Mouse (Mus musculus) layer of hippocampus, postnatal 10 days (tissue): ENCODE measurements around the gene Slc35b2. TPM values are rescaled to one million over a fixed set of nuclear protein-coding genes. Genes with fewer than 3 reads are reported as not detected.

Source experiments
- DNase-seq, 2 experiments: peaks; one replicate each; pipeline ENCODE4 v3.0.0; 2021; ENCODE audit warnings: low spot score in 2 of 2
- long read RNA-seq: library from polyadenylated mRNA; stranded (forward); transcript quantifications from one replicate; pipeline ENCODE4 v2.0.0, GENCODE M21; 2023
- total RNA-seq, 2 experiments: library from RNA; stranded (reverse); gene quantifications; 2 replicates each; pipeline ENCODE4 v1.2.3; 2021

The Slc35b2 gene
- 10 to 100 TPM; 47.4 TPM for total RNA-seq
- long read RNA-seq, transcript Slc35b2-205 (4 exons, 1,906 nt) = major isoform, 85 of 96 reads
- long read RNA-seq, partial matches to known transcripts = 0 of 96 reads
- long read RNA-seq, other reads (novel, unspliced or antisense) = 7 of 96 reads

- peak; percentile 95 to 97 for DNase-seq
Observed at GRCm38 (mm10) chr17:45563655-45564530, at the start of gene Slc35b2. Gene Slc35b2, plus strand, starts transcription at chr17:45563874.

- DNase-seq = no peak
Observed at GRCm38 (mm10) chr17:45515204-45515726, 48.4 kb upstream of the Slc35b2 start.

DNA sequence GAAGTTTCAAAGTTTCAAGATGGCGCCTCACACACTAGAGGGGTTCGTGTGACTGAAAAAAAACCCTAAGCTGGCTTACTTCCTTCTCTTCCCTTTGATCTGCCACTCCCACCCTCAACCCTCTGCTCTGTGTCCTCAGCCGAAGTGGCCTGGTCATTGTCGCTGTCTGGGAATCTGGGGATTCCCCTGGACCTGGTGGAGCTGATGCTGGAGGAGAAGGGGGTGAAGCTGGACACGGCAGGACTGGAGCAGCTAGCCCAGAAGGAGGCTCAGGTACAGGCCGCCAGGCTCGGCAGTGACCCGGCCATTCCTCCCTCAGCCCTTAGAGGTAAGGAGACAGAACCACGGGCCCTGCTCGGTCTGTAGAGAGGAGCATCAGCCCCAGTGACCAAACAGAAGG lies 47.9 kb upstream of the Slc35b2 start:
- DNase-seq = no peak

DNA sequence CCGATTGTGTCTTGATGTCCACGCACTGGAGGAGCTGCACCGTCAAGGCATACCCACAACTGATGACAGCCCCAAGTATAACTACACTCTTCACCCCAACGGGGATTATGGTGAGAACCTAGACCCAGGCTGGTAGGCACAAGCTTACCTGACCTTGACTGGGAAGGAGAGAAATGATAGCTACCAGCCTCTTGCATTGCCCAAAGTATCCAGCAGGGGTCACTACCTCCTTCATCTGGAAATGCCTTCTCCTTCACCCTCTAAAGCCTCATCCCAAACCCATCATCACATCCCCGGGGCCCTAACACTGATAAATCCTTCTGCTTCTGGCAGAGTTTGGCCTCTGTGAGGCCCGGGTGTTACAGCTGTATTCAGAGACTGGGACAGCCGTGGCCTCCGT lies 47.2 kb upstream of the Slc35b2 start:
- peak; percentile 89 to 91 for DNase-seq

DNA sequence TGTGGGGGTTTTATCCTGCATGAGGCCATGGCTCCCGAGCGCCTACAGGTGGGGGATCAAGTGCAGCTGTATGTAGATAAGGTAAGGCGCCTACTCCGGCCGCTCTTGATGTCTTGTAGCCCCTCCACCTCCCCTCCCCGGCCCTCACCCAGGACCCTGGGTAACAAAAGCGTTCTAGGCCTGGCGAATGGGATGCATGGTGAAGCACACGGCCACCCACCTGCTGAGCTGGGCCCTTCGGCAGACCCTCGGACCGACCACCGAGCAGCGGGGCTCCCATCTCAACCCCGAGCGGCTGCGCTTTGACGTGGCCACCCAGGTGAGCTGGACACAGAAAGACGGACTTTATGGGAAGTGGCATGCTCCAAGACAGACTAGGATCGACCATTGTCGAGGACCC lies 46.5 kb upstream of the Slc35b2 start:
- no peak for DNase-seq

DNA sequence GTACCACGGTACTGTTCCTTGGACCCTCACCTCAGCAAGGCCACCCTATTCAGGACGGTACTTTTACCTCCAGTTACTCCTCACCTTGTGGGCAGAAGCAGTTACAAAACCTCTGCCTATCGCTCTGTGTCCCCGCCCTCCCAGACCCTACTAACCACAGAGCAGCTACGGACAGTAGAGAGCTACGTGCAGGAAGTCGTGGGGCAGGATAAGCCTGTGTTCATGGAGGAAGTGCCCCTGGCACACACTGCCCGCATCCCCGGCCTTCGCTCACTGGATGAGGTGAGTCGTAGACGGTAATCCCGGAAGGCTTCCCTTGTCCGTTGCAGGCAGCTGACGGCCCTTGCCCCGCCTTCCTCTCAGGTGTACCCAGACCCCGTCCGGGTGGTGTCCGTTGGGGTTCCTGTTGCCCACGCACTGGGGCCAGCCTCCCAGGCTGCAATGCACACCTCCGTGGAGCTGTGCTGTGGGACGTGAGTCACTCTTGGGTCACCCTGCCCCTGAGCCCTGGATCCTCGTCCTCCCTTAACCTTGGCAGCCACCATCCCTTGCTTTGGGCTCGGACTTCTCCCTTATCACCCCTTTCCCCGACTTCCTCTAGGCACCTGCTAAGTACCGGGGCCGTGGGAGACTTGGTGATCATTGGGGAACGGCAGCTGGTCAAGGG lies 46.0 kb upstream of the Slc35b2 start:
- DNase-seq = no peak

GRCm38 (mm10) chr17:45518766-45519475 lies 44.8 kb upstream of the Slc35b2 start:
- DNase-seq = no peak

GRCm38 (mm10) chr17:45520136-45520535 lies 43.5 kb upstream of the Slc35b2 start:
- DNase-seq = no peak

- peak in 1 of 2 experiments; percentile 47 for DNase-seq
Observed at GRCm38 (mm10) chr17:45523263-45523662, 40.4 kb upstream of the Slc35b2 start, which contains the start of gene Tcte1. Gene Tcte1, plus strand, starts transcription at chr17:45523434.

DNA sequence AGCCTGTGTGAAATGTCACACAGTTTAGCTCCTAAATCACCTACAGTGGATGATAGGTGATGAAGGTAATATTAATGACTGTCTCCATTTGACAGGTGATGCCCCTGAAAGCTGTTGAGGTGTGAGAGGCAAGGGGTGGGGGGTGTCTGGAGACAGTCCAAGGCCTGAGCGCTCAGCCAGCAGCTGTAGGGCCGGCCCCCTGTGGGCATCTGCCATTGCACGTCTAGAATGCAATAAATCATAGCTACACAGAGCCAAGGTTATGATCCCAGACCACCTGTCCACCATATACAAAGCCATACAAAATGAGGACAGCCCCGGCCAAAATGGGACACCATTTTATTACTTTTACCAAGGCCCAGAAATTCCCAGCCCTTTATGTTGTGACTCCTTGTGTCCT lies 38.7 kb upstream of the Slc35b2 start:
- no peak for DNase-seq

DNA sequence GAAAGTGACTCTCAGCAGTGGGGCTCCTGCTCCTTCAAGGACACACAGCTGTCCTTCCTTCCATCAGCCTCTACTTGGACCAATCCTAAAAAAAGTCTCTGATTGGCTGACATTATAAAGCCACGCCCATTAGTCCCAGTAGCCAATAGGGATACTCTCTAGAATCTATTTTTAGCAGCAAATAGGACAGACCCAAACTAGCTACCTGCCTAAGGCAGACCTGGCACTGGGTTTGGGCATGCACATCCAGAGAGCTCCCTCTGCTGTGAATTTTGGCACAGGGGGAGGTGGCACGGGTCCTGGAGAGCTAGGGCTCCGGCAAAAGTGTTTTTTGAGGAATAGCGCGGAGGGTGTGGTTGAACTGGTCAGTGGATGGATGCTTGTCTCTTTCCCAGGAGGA lies 37.1 kb upstream of the Slc35b2 start:
- DNase-seq = no peak

GRCm38 (mm10) chr17:45530346-45530782 lies 33.3 kb upstream of the Slc35b2 start:
- DNase-seq = peak in 1 of 2 experiments; percentile 37

DNA sequence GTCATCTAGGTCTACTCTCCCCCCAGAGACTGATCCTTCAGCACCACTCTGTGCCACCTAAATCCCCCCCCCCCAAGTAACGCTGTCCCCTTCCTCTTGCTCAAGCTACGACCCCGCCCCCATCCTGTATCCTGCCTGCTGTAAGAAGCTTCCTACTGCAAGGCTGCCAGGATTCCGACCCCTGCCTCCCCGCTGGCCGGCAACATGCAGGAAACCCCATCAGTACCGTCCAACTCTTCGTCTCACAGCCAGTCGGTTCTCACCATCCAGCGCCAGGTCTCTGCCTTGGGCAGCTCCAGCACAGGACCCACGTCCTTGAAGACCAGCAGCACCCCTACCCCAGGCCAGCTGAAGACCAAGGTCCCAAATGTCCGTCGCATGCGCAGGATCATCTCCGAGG lies 30.8 kb upstream of the Slc35b2 start:
- DNase-seq = no peak

DNA sequence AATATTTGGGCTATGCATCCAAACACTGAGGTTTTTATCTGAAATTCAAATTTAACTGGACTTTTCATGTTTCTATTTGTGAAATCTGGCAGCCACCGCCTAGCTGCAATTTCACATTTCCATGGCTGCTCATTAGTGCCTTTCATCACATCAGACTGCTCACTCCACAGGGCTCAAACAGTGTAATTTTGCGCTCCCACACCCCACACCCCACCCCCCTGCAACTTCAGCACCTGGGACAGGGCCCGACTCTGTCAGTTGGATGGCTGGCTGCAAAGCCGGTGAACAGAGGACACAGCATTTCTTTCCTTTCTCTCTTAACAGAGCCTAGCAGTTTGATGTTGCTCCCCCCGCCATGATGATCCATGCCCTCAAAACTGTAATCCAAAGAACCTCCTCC lies 27.4 kb upstream of the Slc35b2 start:
- DNase-seq = no peak

DNA sequence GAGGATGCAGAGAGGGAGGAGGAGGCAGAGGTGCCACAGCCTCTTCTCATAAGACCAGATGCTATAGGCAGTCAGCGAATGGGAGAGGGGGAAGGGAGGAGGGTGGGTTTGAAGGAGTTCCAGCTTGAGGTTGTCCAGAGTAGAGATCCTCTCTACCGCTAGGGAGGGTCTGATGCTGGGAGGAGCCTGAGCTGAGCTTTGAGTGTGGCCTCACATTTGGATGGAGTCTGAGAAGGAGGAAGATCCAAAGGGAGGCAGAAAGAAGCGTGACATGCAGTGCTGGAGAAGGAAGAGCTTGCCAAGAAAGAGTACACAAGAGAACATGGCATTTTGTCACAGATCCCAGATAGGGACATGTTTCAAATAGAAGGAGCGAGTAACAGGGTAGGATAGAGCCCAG lies 25.3 kb upstream of the Slc35b2 start:
- no peak for DNase-seq

DNA sequence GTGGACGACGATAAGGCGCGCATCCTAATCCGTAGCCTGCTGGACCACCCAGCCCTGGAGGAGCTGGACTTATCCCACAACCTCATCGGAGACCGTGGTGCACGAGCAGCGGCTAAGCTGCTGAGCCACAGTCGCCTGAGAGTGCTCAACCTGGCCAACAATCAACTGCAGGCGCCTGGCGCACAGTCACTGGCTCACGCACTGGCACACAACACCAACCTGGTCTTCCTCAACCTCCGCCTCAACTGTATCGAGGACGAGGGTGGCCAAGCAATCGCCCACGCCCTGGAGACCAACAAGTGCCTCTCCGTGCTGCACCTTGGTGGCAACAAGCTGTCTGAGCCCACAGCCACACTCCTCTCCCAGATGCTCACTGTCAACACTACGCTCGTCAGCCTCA lies 24.0 kb upstream of the Slc35b2 start:
- DNase-seq = no peak

DNA sequence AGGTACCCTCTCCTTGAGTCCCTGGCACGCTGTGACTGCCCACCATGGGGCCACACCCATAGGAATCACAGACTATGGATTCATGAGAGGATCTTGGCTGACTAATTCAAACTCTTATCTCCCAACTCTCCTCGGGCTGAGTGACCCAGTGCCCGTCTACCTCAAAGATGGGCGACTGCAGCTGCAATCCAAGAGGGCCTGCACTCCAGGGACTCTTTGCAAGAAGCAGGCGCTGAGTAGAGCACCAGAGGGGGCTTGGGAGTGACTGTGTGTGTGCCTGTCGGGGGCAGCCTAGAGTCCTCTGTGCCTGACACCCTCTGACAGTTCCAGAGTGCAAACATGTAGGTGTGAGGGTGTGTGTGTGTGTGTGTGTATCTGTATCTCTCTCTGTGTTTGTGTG lies 21.5 kb upstream of the Slc35b2 start:
- no peak for DNase-seq

- no peak for DNase-seq
Observed at GRCm38 (mm10) chr17:45542705-45543104, 21.0 kb upstream of the Slc35b2 start.

GRCm38 (mm10) chr17:45543115-45543514 lies 20.6 kb upstream of the Slc35b2 start:
- DNase-seq = no peak

GRCm38 (mm10) chr17:45544001-45544872 lies 19.4 kb upstream of the Slc35b2 start:
- no peak for DNase-seq
